Mouse (Mus musculus): ENCODE results near the gene Aqp9. TPM values are rescaled to one million over a fixed set of nuclear protein-coding genes. Genes with fewer than 3 reads are reported as not detected.
A peak's percentile ranks its signal among the peaks of the same experiment; 100 is the strongest.

The Aqp9 gene
- polyA plus RNA-seq, 1 experiment from 2014 or later = 0.39 TPM

GRCm38 (mm10) chr9:71188647-71189415, 20.3 kb upstream of the Aqp9 start:
- Histone ChIP-seq H3K36me3 (no peaks in the 10 kb centered on the region), H3K4me3 (peak overlapping the region; percentile 35), H3K9ac (peak overlapping the region; percentile 70), H3K27ac (replicated peaks) (no peak overlapping the region), H3K27me3 (replicated peaks) (no peaks in the 10 kb centered on the region), H3K4me2 (peak overlapping the region; percentile 68), H3K9me3 (no peaks in the 10 kb centered on the region), H3K4me1 (peaks cover 5% of the 10 kb centered on the region)
- ATAC-seq (ENCODE audit: extremely low read depth, insufficient number of reproducible peaks, low FRiP score, low TSS enrichment) = peak; percentile 42; the same call in 1 of the 2 replicates
- WGBS = 7% methylated on average over 12 of the region's 12 CpGs

DNA sequence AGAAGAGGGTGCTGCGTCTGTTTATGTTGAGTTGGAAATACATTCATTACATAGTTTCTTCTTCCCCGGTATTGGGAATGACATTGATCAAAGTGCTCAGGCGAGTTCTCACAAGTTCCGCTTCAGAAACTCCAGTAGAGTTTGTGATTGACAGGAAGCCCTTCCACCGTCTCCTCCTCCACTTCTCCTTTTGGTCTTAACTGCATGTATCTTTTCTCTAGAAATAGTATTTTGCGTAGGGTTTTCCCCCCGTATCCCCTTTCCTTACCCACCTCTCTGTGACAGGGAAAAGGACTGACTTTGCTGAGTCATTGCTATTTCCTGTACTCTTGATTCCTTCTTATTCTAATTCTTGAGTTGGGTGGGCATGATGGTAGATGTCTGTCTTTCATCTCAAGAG, 18.9 kb upstream of the Aqp9 start:
- ATAC-seq (ENCODE audit: extremely low read depth, insufficient number of reproducible peaks, low FRiP score, low TSS enrichment) = no peak
- Histone ChIP-seq H3K9ac (no peak overlapping the region), H3K9me3 (no peaks in the 10 kb centered on the region), H3K27ac (replicated peaks) (no peak overlapping the region), H3K4me3 (no peak overlapping the region), H3K27me3 (replicated peaks) (no peaks in the 10 kb centered on the region), H3K36me3 (no peaks in the 10 kb centered on the region), H3K4me2 (no peak overlapping the region), H3K4me1 (peaks cover 5% of the 10 kb centered on the region)
- 76% methylated on average over 7 of the region's 7 CpGs for WGBS

DNA sequence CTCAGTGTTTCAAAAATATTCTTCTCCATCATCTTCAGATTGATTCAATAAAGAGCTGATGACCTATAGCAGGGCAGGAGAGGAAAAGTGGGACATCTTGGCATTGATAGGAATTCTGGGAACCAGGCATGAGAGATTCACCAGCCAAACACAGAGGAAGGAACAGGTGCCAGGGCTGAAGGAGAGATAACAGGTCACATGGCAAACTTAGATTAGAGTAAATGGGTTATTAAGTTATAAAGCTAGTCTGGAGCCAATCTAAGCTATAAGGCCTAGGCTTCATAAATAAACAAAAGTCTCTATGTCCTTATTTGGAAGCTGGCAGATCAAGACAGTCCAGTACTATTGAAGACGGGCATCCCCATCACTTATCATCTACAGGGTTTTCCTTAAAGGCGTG, 17.3 kb upstream of the Aqp9 start:
- ATAC-seq (ENCODE audit: extremely low read depth, insufficient number of reproducible peaks, low FRiP score, low TSS enrichment) = no peak
- H3K36me3 ChIP-seq = no peaks in the 10 kb centered on the region
- no peaks in the 10 kb centered on the region for H3K9me3 ChIP-seq
- 71% methylated on average over 2 of the region's 2 CpGs for WGBS
- H3K4me2 ChIP-seq = no peak overlapping the region
- H3K27ac ChIP-seq (replicated peaks) = no peak overlapping the region
- H3K4me3 ChIP-seq = no peak overlapping the region
- peaks cover 5% of the 10 kb centered on the region for H3K4me1 ChIP-seq
- no peak overlapping the region for H3K9ac ChIP-seq
- no peaks in the 10 kb centered on the region for H3K27me3 ChIP-seq (replicated peaks)

DNA sequence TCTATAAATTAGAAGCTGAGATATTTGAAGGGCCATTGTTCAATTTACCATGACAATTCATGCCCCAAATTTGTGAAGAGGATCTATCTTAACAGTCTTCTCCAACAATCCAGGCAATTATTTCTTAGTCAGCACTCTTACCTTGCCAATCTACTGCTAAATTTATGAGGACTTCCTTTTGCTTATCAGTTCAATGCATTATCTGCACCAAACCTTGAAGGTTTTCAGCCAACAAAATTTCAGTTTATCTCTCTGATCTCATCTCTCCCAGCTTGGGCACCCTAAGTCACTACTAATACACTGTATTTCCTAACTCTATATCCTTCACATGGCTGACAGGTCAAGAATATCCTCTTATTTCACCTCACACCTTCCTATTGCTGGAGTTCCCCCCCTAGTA, 16.8 kb upstream of the Aqp9 start:
- Histone ChIP-seq H3K4me2 (no peak overlapping the region), H3K27me3 (replicated peaks) (no peaks in the 10 kb centered on the region), H3K4me1 (peaks cover 5% of the 10 kb centered on the region), H3K36me3 (no peaks in the 10 kb centered on the region), H3K9ac (no peak overlapping the region), H3K9me3 (no peaks in the 10 kb centered on the region), H3K4me3 (no peak overlapping the region), H3K27ac (replicated peaks) (no peak overlapping the region)
- ATAC-seq (ENCODE audit: extremely low read depth, insufficient number of reproducible peaks, low FRiP score, low TSS enrichment) = no peak

- no peaks in the 10 kb centered on the region for H3K9me3 ChIP-seq
- H3K9ac ChIP-seq = no peak overlapping the region
- WGBS = 61% methylated on average over 8 of the region's 8 CpGs
- no peak overlapping the region for H3K27ac ChIP-seq (replicated peaks)
- no peak overlapping the region for H3K4me2 ChIP-seq
- H3K4me3 ChIP-seq = no peak overlapping the region
- H3K27me3 ChIP-seq (replicated peaks) = no peaks in the 10 kb centered on the region
- no peaks in the 10 kb centered on the region for H3K36me3 ChIP-seq
- no peaks in the 10 kb centered on the region for H3K4me1 ChIP-seq
- ATAC-seq (ENCODE audit: extremely low read depth, insufficient number of reproducible peaks, low FRiP score, low TSS enrichment) = no peak
Observed at GRCm38 (mm10) chr9:71179964-71180700, 11.7 kb upstream of the Aqp9 start.

- no peak overlapping the region for H3K4me3 ChIP-seq
- H3K27ac ChIP-seq (replicated peaks) = no peak overlapping the region
- H3K36me3 ChIP-seq = no peaks in the 10 kb centered on the region
- no peak for ATAC-seq (ENCODE audit: extremely low read depth, insufficient number of reproducible peaks, low FRiP score, low TSS enrichment)
- H3K4me2 ChIP-seq = no peak overlapping the region
- H3K4me1 ChIP-seq = no peaks in the 10 kb centered on the region
- no peak overlapping the region for H3K9ac ChIP-seq
- no peaks in the 10 kb centered on the region for H3K27me3 ChIP-seq (replicated peaks)
- H3K9me3 ChIP-seq = no peaks in the 10 kb centered on the region
- 69% methylated on average over 6 of the region's 6 CpGs for WGBS
Observed at GRCm38 (mm10) chr9:71179276-71179896, 10.9 kb upstream of the Aqp9 start.

DNA sequence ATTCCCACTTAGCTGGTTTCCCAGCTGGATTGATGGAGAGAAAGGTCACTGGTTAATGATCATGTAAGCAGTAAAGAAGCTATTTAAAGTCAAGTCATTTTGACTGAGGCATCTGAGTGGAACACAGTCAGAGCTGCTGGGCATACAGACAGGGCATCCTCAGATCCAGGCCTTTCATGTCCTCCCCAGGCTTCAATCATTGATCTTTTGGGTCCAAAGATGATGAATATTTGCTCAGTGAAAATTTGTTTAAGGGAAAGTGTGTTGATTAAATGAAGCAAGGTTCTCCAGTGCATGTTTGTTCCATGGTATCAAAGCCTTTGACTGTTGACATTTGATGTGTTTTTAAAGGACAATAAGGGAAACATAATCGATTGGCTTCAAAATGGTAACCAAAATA, 7.2 kb upstream of the Aqp9 start:
- WGBS = 62% methylated on average over 1 of the region's 1 CpGs
- no peak for ATAC-seq (ENCODE audit: extremely low read depth, insufficient number of reproducible peaks, low FRiP score, low TSS enrichment)
- Histone ChIP-seq H3K27me3 (replicated peaks) (no peaks in the 10 kb centered on the region), H3K4me1 (no peaks in the 10 kb centered on the region), H3K4me2 (no peak overlapping the region), H3K36me3 (no peaks in the 10 kb centered on the region), H3K9me3 (no peaks in the 10 kb centered on the region), H3K4me3 (no peak overlapping the region), H3K9ac (no peak overlapping the region), H3K27ac (replicated peaks) (no peak overlapping the region)

- no peak for ATAC-seq (ENCODE audit: extremely low read depth, insufficient number of reproducible peaks, low FRiP score, low TSS enrichment)
- Histone ChIP-seq H3K4me1 (no peaks in the 10 kb centered on the region), H3K9me3 (no peaks in the 10 kb centered on the region), H3K9ac (no peak overlapping the region), H3K4me2 (no peak overlapping the region), H3K36me3 (no peaks in the 10 kb centered on the region), H3K27ac (replicated peaks) (no peak overlapping the region), H3K27me3 (replicated peaks) (no peaks in the 10 kb centered on the region), H3K4me3 (no peak overlapping the region)
- 72% methylated on average over 5 of the region's 5 CpGs for WGBS
Observed at GRCm38 (mm10) chr9:71174316-71174975, 6.0 kb upstream of the Aqp9 start.

DNA sequence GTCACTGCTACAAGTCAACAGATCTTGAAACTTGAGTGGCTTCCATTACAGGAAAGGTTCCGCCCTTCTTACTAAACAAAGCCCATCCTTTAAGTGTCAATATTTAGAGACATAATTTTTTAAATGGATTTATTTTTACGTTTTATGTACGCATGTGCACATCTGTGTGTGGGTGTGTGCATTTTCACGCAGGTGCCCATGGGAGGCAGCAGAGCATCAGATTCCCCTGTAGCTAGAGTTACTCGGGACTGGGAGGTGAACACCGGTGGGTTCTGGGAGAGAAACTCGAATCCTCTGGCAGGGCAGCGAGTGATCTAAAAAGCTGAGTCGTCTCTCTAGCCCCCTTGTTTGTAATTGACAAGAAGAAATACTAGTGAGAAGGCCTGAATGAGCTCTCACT, 5.1 kb upstream of the Aqp9 start:
- no peak overlapping the region for H3K4me3 ChIP-seq
- no peaks in the 10 kb centered on the region for H3K36me3 ChIP-seq
- H3K4me1 ChIP-seq = peaks cover 5% of the 10 kb centered on the region
- WGBS = 60% methylated on average over 9 of the region's 9 CpGs
- peaks cover 4% of the 10 kb centered on the region; the same call in 1 of the 2 replicates for H3K27me3 ChIP-seq (replicated peaks)
- no peak for ATAC-seq (ENCODE audit: extremely low read depth, insufficient number of reproducible peaks, low FRiP score, low TSS enrichment)
- no peak overlapping the region for H3K9ac ChIP-seq
- H3K27ac ChIP-seq (replicated peaks) = no peak overlapping the region
- no peak overlapping the region for H3K4me2 ChIP-seq
- H3K9me3 ChIP-seq = no peaks in the 10 kb centered on the region

DNA sequence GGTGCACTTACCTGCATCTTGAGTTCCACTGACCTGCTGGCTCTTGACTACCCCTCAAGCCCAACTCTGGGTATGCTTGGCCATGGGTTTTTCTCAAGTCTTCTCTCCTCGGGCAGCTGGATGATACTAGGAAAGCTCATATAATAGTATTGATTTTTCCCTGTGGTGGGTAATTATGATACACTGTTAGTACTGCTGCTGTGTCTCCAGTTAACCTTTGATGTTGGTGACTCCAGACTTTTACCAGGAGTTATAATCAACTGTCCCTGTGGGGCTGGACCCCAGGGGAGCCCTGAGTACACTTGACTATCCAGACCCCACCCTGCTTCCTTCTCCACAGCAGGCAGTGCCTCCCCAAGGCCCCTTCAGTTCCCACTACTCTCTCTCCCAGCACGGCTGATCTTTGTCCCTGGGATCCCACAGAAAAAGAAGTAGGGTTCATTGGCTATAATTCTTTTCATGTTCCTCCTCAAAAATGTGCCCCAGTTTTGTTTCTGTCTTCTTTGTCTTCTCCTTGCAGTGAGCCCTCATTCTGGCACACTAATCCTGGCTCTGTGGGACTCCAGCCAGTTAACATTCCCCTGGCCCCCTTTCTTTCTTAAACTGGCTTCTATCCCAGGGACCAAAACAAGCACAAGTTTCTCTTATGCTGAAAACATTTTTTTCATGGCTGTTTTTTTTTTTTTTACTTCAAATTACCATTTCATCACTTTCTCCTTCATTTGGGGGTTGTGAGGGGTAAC, 838 bp downstream of the Aqp9 start:
- H3K4me1 ChIP-seq = peaks cover 16% of the 10 kb centered on the region
- no peaks in the 10 kb centered on the region for H3K9me3 ChIP-seq
- peaks cover 4% of the 10 kb centered on the region; the same call in 1 of the 2 replicates for H3K27me3 ChIP-seq (replicated peaks)
- H3K9ac ChIP-seq = no peak overlapping the region
- 45% methylated on average over 2 of the region's 2 CpGs for WGBS
- no peak overlapping the region for H3K4me3 ChIP-seq
- ATAC-seq (ENCODE audit: extremely low read depth, insufficient number of reproducible peaks, low FRiP score, low TSS enrichment) = no peak
- no peak overlapping the region for H3K4me2 ChIP-seq
- H3K36me3 ChIP-seq = no peaks in the 10 kb centered on the region
- H3K27ac ChIP-seq (replicated peaks) = no peak overlapping the region

Data from heart, embryonic 13.5 days (tissue).